Mouse (Mus musculus) induced T-regulatory cell, adult 2 months (primary cell): ENCODE measurements around the gene Hist1h1c.
A peak's percentile ranks its signal among the peaks of the same experiment; 100 is the strongest.
"Not testable (repeated sequence)": the region's sequence is repeated elsewhere in the genome, so short reads cannot be mapped to it uniquely, and the experiment has no call there.

ENCODE experiments used
- DNase-seq: peaks from one replicate; pipeline ENCODE4 v3.0.0-alpha.2; 2012; ENCODE audit warnings: low read depth

The Hist1h1c gene

DNA sequence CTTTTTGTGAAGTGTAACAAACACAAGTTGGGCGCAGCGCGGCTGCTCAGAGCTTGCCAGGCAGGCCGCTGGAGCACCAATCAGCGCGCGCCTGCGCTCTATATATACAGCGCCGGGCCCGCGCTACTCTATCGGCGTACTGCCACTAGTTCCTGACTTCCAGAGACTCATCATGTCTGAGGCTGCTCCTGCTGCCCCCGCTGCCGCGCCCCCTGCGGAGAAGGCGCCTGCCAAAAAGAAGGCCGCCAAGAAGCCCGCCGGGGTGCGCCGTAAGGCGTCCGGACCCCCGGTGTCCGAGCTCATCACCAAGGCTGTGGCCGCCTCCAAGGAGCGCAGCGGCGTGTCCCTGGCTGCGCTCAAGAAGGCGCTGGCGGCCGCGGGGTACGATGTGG, at the start of gene Hist1h1c:
Hist1h1c (plus strand) TSS at position 132 of the 392 bp plus-strand sequence.
- DNase-seq, result peak; percentile 94

DNA sequence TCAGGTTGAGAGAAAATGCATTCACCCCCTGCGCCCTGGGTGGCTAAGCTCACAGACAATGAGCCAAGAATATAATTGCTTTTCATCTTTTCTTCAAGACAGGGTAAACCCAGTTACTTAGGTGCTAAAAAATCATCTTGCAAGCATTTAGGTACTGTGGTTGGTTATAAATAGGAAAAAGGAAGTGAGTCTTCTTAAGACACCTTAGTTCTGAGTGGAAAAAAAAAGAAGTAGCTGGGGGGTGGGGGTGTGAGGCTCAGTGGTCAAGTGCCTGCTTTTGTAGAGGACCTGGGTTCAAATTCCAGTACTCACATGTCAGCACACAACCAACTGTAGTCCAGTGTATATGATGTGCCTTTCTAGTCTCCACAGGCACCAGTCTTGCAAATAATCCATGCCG, 49.7 kb upstream of the Hist1h1c start:
- DNase-seq, result no peak

DNA sequence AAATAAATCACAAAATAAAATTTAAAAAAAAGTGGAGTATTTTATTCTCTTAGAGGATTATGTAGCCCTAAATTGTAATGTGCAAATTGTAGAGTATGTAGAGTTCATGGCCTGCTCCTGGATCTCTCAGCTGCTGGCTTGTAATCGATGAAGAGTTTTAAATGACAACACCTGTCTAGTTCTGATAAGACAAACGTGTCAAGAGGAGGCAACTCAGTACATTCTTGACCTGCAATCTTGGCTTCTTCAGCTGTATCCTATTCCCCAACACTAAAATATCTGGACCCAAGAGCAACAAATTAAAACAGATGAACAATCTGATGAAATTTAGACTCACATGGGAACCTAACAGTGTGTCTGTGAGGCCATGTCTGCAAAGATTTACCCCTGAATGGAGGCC, 49.1 kb upstream of the Hist1h1c start:
- no peak for DNase-seq

DNA sequence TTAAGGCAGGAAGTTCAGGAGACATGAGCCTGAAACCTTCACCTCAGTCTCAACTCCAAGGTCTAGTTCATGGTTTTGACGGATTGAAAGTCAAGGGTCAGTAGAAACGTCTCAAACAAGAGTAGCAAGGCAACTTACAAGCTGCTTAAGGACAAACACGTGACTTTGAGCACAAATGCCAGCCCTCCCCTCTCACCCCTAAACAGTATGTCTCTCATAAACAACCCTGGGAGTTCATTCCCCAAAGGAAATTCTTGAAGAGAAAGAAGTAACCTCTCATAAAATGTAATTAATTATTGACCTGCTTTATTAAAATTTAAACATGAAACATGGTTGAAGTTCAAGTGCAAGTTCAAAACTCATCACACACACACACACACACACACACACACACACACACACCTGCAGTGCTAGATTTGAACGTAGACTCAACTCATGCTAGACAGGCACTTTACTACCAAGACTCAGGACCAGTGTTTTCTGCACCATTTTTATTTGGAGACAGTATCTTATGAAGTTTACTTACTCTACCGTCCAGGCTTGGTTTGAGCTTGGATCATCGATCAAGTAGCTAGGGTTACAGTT, 44.7 kb upstream of the Hist1h1c start:
- DNase-seq, result no peak

DNA sequence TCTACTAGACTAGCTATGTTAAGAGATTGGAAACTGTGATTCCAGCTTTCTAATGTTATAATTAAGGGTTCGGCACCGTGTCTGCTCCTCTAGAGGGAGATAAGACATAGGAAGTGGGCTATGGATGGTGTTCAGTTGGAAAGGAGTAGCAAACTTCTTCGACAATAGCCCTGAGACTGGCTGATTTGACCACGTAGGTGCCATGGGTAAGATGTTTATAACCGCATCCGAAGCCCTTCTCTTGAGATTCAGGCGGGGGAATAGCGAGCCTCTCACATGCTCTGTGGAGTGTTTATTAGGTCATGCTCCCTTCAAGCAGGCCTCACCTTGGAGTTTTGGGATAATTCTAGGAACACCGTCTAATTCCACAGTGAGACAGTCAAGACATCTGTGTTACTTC, 43.7 kb upstream of the Hist1h1c start:
- no peak for DNase-seq

DNA sequence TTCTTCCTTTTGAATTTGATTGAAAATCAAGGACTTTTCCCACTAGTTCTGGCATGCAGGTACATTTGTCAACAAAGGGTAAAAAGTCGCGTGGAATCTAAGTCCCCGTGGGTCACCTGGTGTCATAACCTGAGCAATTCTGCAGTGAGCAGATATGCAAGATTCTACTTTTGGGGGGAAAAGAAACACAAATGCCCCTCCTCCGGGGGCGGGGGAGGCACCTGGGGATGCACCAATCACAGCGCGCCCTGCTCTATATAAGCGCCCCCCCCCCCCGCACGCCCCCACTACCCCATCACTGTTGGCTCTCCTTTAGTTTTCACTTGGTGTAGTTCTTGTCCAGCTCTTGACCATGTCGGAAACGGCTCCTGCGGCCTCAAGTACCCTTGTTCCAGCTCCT, 43.1 kb upstream of the Hist1h1c start, which contains the start of gene Hist1h1t:
Hist1h1t (plus strand) TSS at position 301 of the 400 bp plus-strand sequence.
- DNase-seq, result no peak

DNA sequence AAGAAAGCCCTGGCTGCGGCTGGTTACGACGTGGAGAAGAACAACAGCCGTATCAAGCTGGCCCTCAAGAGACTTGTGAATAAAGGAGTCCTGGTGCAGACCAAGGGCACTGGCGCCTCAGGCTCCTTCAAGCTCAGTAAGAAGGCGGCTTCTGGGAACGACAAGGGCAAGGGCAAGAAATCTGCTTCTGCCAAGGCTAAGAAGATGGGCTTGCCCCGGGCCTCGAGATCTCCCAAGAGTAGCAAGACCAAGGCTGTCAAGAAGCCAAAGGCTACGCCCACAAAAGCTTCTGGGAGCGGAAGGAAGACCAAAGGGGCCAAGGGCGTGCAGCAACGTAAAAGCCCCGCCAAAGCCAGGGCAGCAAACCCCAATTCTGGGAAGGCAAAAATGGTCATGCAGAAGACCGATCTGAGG, 42.5 kb upstream of the Hist1h1c start:
- DNase-seq, result peak; percentile 29

DNA sequence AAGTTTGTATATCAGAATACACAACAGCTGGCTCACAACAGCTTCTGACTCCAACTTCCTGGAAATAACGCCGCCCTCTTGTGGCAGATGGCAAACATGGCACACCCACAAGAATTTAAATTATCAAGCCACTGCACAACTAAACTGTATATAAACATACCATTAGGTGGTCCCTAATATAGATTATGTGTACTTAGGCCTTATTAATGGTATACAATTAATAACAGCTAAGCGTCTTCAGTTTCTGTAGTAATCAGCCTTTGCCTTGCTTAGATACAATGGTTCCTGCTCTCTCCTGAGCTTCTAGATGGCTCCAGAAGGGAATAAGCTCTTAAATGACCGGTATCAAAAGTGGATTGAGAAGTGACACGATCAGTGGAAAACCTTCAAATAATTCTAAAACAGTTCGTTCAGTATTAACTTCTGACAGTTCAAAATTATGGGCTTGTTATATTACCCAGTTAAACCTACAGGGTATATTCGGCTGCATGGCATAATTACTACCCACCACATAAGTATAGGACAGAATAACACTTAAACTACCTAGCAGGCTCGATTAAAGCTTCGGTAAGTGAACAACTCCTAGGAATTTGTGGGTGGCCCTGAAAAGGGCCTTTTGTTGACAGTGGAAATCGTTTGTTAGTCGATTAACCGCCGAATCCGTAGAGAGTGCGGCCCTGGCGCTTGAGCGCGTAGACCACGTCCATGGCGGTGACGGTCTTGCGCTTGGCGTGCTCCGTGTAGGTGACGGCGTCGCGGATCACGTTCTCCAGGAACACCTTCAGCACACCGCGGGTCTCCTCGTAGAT, 40.9 kb upstream of the Hist1h1c start:
- peak; percentile 92 for DNase-seq

DNA sequence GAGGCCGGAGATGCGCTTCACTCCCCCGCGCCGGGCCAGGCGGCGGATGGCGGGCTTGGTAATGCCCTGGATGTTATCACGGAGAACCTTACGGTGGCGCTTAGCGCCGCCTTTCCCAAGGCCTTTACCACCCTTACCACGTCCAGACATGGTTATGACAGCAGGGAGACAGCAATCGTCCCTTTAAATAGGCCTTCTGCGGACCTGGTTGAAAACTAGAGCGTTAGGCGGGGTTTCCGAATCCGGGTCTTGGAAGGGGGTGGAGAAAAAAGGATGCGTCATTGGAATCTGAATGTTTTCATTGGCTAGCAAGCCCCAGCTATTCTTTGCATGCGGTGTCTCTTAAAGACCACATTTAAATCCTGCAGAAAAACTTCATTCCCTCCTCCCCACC, 40.3 kb upstream of the Hist1h1c start, which contains the start of gene Hist1h4c:
Hist1h4c (minus strand) TSS at position 155 of the 394 bp plus-strand sequence.
- peak; percentile 99 for DNase-seq

DNA sequence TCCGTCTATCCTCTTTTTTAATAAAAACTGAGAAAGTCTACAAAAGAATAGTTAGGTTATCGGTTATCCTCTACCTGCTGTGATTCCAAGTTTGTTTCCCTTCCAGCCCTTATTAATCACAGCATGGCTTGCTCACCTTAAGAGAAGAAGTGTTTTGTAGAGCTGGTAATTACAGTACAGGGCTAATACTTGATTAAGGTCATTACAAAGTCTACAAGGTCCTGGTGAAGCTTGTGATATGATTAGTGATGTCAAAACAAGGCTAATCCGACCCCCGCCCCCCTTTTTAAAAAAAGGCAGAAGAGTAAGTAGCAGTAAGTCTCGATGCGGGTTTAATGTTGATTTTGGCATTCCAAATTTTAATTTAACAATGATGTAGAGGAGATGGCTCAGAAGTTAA, 39.6 kb upstream of the Hist1h1c start:
- DNase-seq, result no peak

DNA sequence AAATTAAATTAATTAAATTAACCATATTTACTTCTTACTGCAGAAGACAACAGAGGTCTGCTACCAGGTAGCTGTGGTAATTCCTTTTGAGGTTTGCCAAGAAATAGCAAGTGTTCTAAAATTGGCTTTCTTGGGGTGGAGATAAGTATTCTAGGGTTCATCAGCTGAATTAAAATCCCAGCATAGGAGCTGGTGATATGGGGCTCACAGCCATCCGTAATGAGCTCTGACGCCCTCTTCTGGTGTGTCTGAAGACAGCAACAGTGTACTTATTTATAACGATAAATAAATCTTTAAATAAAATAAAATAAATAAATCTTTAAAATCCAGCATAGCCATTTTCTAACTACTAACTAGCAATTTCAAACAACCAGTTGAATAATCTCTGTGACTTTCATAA, 38.8 kb upstream of the Hist1h1c start:
- no peak for DNase-seq

DNA sequence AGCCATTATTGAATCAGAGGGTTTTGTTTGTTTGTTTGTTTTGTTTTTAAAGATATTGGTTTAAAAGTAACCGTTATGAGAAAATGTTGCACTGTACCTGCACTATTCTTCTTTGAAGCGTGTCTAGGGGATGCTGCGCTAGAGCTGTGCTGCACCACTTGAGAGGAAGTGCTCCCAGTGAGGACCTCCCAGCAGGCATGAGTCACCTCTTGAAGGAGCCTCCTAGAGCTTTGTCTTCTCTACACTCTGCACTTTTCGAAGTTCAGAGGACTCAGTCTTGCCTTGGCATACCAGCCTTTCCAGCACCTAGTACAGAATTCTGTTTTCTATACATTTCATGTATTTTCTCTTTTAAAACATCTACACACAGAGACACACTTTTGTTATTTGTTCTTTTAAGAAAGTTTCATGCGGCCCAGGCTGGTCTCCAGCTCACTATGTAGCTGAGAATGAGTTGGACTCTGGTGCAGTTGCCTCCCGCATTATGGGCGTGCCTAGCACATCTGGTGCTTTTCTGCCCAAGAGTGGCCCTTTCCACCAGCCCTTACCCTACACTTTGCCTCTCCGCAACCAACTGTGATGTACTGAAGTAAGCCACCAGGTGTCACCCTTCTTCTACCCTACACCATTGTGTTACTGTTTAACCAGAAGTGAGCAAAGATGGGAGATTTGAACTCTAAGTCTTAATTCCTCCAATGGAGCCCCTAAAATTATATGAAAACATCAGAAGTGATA, 37.7 kb upstream of the Hist1h1c start:
- DNase-seq, result peak; percentile 91

DNA sequence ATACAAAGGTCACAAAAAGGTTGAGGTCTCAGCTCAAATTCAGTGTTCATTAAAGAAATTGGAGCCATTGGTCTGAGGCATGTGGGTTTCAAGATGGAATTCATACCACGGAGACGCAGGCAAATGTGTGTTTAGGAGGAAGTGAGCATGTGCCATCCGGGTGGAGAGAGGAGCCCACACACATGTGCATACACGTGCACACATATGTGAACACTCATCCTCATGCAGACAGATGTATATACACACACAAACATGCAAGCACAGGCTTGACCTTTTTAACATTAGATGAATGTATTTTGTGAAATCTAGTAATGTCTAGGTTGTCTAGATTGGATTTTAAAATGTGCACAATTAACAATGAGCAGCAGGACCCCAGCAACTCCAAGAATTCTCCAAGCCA, 36.4 kb upstream of the Hist1h1c start:
- no peak for DNase-seq

DNA sequence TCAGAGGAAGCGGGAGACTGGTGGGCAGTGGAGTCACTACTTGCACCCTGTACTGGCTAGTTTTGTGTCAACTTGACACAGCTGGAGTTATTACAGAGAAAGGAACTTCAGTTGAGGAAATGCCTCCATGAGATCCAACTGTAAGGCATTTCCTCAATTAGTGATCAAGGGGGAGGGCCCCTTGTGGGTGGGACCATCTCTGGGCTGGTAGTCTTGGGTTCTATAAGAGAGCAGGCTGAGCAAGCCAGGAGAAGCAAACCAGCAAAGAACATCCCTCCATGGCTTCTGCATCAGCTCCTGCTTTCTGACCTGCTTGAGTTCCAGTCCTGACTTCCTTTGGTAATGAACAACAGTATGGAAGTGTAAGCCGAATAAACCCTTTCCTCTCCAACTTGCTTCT, 35.8 kb upstream of the Hist1h1c start:
- not testable (repeated sequence) for DNase-seq

DNA sequence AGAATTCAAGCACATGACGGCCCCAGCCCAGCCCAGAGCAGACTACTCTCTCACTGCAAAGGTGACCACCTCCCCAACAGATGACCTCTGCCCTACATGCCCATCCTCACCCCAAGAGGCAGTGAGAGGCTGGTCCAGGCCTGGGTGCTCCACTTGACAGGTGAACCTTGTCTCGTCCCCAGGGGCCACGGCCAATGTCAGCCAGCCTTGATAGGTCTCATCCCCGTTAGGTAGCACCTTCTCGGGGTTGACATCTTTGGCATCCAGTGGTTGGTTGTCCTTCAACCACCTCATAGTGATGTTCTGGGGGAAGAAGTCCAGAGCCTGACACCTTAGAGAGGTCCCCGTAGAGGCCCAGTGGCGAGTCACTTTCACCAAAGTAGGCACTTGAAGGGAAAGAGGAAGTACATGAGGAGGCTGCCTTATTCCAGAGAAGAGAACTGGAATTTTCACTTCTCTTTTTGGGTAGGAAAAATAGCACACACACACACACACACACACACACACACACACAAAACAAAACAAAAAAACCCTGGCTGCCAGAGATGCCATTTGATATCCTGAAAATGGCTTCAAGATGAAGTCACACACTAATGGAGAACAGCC, 32.8 kb upstream of the Hist1h1c start:
- no peak for DNase-seq

DNA sequence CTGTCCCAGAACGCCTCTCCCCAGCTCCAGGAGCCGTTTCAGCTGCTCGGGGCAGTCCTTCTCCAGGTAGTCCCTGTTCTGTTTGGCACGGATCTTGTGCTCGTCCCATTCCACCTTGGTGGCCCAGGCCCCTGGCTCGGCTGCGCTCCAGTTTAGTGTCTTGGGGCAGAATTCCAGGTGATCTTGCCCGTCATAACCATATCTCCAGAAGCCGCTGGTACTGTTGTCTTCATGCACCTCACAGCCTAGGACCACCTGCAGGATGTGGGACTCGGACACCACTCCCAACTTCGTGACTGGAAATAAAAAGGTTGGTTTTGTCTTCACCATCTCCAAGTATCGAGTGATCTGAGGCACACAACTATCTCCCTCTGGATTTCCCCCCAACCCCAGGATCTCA, 31.8 kb upstream of the Hist1h1c start:
- DNase-seq, result no peak

DNA sequence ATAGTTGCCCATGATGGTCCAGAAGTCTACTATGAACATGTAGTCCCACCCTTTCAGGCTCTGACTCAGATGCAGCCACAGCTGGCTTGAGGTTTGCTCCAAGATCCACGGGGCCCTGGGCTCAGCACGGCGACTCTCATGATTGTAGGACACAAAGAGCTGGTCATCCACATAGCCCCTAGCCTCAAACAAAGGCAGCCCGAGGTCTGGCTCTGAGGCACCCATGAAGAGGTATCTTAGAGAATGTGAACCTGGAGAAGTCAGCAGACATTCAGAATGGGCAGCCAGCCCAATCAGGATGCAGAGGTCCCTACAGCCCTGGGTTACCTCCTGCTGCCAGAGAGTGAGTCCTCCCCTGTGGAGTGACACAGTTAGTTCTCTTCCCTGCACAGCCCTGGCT, 30.6 kb upstream of the Hist1h1c start:
- DNase-seq, result no peak

DNA sequence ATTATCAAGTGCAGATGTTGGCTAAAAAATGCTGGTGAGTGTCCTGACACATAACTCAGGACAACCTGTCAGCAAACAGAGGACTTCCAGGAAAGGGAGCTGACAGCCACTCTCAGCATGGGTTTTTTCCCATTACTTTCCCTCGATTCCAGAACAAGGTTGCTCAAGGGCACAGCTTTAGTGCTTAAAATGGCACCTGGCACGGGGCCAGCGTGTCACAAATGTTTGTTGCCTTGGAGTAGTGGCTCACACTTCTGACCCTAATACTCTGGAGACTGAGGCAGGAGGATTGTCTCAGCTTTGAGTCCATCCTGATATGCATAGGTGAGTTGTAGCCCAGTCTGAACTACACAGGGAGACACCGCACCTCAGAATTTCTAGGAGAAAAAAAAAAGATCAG, 30.0 kb upstream of the Hist1h1c start:
- DNase-seq, result no peak

DNA sequence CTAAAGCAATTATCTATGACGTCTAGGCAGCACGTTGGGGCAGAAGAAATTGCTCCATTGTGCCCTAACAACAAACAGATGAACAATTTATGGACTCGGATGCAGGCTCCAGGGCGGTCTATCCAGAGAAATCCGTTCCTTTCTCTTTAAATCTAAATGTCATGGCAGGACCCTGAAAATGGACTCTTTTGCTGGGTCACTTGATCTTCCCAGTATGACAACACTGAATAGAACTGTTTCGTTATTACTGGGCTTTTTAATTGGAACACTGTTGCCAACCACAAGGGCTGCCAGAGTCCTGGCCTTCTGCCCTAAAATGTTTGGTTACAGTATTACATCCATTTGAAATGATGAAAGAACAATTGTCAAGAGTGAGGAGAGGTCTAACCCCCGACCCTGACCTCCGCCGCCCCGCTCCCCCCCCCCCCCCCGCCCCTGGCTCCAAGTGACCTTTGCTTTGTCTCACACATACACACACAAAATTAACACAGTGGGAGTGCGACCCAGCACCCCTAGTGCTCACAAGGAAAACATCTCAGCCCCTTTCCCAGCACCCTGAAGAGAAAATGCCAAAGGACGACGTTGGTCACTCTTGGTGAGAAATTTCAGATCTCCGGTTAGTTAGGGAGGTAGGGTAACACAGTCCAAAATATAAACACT, 28.8 kb upstream of the Hist1h1c start:
- DNase-seq, result no peak

DNA sequence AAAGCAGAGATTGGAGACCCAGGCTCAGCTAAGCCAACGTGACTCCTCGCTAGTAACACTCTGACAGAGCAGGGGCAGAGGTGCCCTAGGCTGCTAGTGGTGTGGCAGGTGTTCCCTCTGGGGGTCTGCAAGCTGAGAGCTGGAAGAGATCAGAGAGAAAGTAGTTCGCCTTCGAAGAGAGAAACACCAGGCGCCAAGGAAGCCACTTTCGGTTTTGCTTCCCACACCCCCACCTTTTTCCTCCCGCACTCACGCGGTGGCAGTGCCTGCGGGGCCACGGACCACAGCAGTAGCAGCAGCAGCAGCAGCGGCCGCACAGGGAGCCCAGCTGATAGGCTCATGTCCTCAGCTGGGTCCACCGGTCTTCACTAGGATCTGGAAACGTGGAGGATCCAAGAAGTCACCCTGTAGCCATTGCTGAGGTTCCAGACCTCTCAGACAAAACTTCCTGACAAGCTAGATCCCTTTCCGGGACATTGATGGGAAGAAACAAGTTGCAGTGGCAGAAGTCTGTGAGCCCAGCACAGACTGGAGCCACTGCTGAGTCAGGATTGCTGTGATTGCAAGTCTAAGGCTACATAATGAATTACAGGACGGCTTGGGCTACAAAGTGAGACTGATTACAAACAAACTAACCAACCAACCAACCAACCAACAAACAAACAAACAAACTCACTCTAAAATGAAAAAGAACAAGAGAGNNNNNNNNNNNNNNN, 28.1 kb upstream of the Hist1h1c start, which contains the start of gene Hfe:
Hfe (minus strand) TSS at position 481 of the 716 bp plus-strand sequence.
- DNase-seq, result peak; percentile 83
